Mouse (Mus musculus): Measurements from ENCODE around the gene Arl5a.

Arl5a gene

GRCm38 (mm10) chr2:52422871-52423610 is 1.7 kb downstream of the Arl5a start:
- in situ Hi-C loops (cut with MboI): no loop called here

GRCm38 (mm10) chr2:52421197-52421596 is 3.5 kb downstream of the Arl5a start:
- in situ Hi-C loops (cut with MboI): no loop called here

GRCm38 (mm10) chr2:52420001-52420710 is 4.5 kb downstream of the Arl5a start:
- in situ Hi-C loops (cut with MboI): no loop called here

DNA sequence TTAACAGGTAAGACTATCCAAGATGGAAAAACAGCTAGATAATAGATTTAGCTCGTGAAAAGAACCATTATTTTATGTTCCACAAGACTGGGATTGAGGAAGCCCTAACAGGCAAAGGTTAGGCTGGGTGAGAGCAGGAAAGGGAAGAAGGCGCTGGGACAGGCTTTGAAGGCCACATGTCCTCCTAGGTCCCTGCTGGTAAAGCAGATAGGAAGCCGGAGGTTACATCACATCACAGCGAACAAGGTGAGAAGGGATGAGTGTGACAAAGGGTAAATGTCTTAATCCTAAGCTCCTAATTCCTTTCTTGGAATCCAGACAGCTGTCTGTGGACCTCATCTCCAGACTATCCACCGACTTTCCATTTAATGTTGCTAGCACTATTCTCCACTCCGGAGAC is 5.4 kb downstream of the Arl5a start:
- in situ Hi-C loops (cut with MboI): no loop called here

DNA sequence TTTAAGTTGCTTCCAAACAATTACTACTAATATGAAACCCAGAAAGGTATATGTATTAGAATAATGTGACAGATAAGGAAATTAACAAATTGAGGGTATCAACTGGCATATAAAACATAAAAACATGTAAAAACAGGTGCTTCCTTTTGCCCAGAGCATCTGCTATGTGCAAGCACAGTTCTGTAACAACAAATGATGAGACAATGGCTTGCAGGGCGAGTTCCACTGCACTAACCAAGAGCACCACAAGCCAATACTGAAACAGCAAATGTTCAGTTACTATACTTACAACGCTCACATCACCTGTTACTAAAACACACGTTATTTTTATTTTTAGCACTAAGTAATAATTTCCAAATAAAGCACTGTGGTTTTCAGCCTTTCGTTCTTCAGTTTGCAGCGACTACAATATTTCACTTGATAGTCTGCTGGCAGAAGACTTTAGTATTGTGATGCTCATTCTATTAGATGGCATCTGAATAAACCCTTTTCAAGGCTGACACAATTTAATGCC is 12.1 kb downstream of the Arl5a start:
- in situ Hi-C loops (cut with MboI): no loop called here

DNA sequence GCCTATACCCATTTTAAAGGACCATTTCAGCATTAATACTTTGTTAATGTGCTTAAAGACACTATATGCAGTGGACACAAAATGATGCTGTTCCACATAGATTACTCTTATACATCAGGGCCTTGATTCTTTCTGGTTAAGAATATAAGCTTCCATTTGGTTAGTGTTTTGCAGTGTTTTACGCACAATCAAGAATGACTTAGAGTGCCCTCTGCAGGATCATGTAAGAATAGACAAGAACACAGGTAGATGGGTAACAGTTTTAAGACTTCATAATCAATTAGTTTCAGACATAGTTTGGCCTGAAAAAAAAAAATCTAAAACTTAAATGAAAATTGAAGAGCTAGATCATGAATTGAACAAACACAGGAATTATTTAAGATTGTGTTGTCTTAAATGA is 18.2 kb downstream of the Arl5a start:
- in situ Hi-C loops (cut with MboI): no loop called here

GRCm38 (mm10) chr2:52405238-52405637 is 19.5 kb downstream of the Arl5a start:
- in situ Hi-C loops (cut with MboI): no loop called here

DNA sequence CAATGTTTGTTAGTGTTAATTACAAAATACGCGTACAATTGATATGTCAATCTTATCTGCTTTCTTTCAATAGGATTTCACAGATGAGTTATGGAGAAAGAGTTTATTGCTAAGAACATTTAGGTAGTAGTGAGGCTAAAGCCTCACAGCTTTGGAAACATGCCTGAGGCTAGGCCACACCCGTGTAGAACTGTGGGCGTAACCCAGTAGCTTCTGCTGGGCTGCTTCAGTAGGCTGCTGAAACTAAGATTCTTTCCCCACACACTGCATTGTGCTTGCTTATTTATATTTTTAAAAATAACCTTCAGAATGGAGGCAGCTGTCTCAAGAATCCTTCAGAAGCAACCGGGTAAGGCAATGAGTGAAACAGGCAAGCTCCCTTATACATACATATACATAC is 30.2 kb downstream of the Arl5a start:
- in situ Hi-C loops (cut with MboI): no loop called here

GRCm38 (mm10) chr2:52390415-52390975 is 34.2 kb downstream of the Arl5a start:
- in situ Hi-C loops (cut with MboI): no loop called here

- in situ Hi-C loops (cut with MboI): no loop called here
Observed at GRCm38 (mm10) chr2:52389975-52390374, 34.7 kb downstream of the Arl5a start.

GRCm38 (mm10) chr2:52386451-52386850 is 38.2 kb downstream of the Arl5a start:
- in situ Hi-C loops (cut with MboI): no loop called here

GRCm38 (mm10) chr2:52386037-52386436 is 38.7 kb downstream of the Arl5a start:
- in situ Hi-C loops (cut with MboI): no loop called here

- in situ Hi-C loops (cut with MboI): no loop called here
Observed at GRCm38 (mm10) chr2:52378848-52379261, 45.8 kb downstream of the Arl5a start.

- in situ Hi-C loops (cut with MboI): no loop called here
Observed at GRCm38 (mm10) chr2:52378448-52378804, 46.3 kb downstream of the Arl5a start, which contains the start of gene Neb. Neb (minus strand) TSS chr2:52378474.

DNA sequence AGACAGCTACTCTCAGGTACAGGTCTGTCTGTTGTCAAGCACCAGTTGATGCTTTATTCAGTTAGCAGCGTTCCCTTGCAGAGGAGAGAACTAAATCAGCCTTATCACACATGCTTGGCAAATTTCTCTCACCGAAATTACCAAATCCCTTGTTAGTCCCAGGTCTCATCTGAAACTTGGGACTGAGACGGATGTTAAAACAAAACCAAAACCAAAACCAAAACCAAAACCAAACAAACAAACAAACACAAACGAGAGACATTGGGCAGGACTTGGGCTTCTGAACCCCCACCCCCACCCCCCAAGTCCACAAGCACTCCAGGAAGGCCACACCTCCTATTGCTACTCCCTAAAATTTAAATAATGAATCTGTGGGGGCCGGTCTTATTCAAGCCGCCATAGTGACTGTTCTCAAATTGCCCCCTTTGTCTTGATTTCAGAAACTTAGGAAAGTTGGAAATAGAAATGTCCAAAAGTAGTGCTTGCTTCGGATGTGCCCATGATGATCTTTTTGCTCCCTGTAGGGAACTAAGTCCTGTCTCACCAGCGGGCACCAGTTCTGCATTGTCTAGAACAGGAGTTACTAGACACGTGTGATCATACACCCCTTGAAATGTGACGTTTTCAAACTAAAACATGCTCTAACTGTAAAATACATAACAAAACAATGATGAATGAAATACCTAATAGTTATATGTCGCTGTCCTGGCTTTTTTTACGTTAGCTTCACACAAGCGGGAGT is 46.8 kb downstream of the Arl5a start:
- in situ Hi-C loops (cut with MboI): no loop called here

DNA sequence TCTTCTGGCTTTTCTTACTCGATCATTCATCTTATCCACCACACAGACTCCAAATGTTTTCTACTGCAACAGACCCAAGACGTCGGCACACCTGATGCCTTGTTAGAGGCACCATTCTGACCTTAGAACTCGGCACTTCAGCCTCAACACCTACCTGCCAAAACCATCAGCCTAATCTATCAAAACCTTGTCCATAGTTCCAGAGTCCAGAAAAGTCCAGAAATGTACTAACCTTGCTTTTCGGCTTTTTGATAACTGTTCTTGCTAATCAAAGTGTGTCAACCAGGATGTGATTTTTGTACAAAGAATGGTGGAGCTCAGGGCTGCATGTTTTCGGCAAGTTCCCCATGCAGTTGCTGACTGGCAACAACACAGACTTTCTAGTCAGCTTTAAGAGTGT is 50.0 kb downstream of the Arl5a start:
- in situ Hi-C loops (cut with MboI): no loop called here

GRCm38 (mm10) chr2:52372480-52372879 is 52.2 kb downstream of the Arl5a start:
- in situ Hi-C loops (cut with MboI): no loop called here

DNA sequence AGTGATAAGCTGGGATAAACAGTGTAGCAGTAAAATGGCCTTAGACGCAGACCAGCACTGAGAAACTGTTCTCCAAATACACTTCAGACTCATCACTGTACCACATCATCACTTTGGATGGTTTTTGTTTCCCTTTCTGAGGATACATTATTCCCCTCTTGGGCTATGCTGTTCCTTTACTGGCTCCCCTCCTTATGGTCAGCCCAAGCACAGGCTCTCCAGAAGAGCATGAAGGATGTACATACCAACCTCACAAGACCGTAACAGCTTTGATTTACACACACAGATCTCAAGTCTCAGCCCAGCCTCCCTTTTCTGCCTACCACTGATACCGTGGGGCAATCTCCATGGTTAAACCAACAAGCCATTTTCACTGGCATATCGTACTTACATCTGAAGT is 52.6 kb downstream of the Arl5a start:
- in situ Hi-C loops (cut with MboI): no loop called here

DNA sequence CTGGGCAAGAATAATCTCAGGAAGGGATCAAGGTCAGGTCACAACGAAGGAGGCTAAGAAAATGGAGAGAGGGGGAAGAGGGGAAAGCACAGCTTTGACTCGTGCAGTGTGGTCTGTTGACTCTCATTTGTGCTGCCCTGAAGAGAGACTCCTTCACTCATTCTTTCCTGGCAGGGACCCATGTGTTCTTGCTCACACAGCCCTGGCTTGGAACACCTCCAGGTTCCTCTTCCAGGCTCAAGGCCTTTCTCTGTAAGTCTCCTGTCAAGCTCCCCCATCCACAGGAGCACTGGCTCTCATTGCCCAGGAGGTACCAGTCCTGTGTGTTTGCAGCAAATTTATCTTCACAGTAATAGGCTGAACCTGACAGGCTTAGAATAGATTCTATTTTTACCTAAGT is 53.6 kb downstream of the Arl5a start:
- in situ Hi-C loops (cut with MboI): no loop called here

DNA sequence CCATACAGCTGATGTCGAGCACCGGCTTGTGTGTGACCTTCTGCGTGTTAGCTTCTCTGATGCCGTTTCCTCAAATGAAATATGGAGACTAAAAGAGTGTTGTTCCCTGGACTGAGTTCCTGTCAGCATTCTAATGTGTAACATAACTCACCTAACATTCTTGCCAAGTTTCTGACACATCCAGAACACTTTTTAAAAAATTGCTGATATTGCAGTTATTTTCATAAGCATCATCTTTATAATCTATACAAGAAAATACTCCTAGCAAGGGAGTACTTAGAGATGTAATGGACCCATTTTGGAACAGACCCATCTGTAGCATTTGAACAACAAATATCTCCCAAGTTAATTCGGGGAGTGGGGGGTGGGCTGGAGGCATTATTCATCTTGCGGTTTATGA is 55.1 kb downstream of the Arl5a start:
- in situ Hi-C loops (cut with MboI): no loop called here

GRCm38 (mm10) chr2:52367665-52368064 is 57.0 kb downstream of the Arl5a start:
- in situ Hi-C loops (cut with MboI): no loop called here

GRCm38 (mm10) chr2:52367248-52367647 is 57.5 kb downstream of the Arl5a start:
- in situ Hi-C loops (cut with MboI): no loop called here

All from mature B cell (primary cell).